Mouse (Mus musculus): ENCODE results near the gene Iffo2. TPM values are rescaled to one million over a fixed set of nuclear protein-coding genes. Genes with fewer than 3 reads are reported as not detected.

Iffo2 gene
- polyA plus RNA-seq, 1 experiment from 2014 or later: 3.5 TPM

GRCm38 (mm10) chr4:139590446-139590845 lies 60.1 kb downstream of the Iffo2 start:
- 28% methylated on average over 4 of the region's 4 CpGs for WGBS
- H3K4me1 ChIP-seq (ENCODE audit: control insufficient read depth, insufficient read depth, low read length): no peaks in the 10 kb centered on the region
- no peak overlapping the region for H3K9ac ChIP-seq (ENCODE audit: low read depth, low read length)
- no peak overlapping the region for H3K27ac ChIP-seq (ENCODE audit: low read length)
- H3K36me3 ChIP-seq (ENCODE audit: control insufficient read depth, insufficient read depth, low read length): no peaks in the 10 kb centered on the region
- no peaks in the 10 kb centered on the region for H3K9me3 ChIP-seq (replicated peaks; ENCODE audit: control insufficient read depth, low read length, poor library complexity, severe bottlenecking)
- no peak overlapping the region for H3K4me3 ChIP-seq (ENCODE audit: low read depth, low read length)
- no peak for ATAC-seq
- H3K27me3 ChIP-seq (ENCODE audit: control insufficient read depth, insufficient read depth, low read depth, low read length): no peaks in the 10 kb centered on the region
- no peak overlapping the region for H3K4me2 ChIP-seq (ENCODE audit: low read length)

GRCm38 (mm10) chr4:139592895-139593294 lies 62.5 kb downstream of the Iffo2 start:
- WGBS: 80% methylated on average over 7 of the region's 7 CpGs
- no peak overlapping the region for H3K4me3 ChIP-seq (ENCODE audit: low read depth, low read length)
- H3K27ac ChIP-seq (ENCODE audit: low read length): no peak overlapping the region
- no peak for ATAC-seq
- no peak overlapping the region for H3K4me2 ChIP-seq (ENCODE audit: low read length)
- peaks cover 23% of the 10 kb centered on the region for H3K4me1 ChIP-seq (ENCODE audit: control insufficient read depth, insufficient read depth, low read length)
- H3K36me3 ChIP-seq (ENCODE audit: control insufficient read depth, insufficient read depth, low read length): no peaks in the 10 kb centered on the region
- H3K9me3 ChIP-seq (replicated peaks; ENCODE audit: control insufficient read depth, low read length, poor library complexity, severe bottlenecking): no peaks in the 10 kb centered on the region
- H3K27me3 ChIP-seq (ENCODE audit: control insufficient read depth, insufficient read depth, low read depth, low read length): no peaks in the 10 kb centered on the region
- no peak overlapping the region for H3K9ac ChIP-seq (ENCODE audit: low read depth, low read length)

GRCm38 (mm10) chr4:139593383-139593782 lies 63.0 kb downstream of the Iffo2 start:
- no peaks in the 10 kb centered on the region for H3K27me3 ChIP-seq (ENCODE audit: control insufficient read depth, insufficient read depth, low read depth, low read length)
- H3K27ac ChIP-seq (ENCODE audit: low read length): no peak overlapping the region
- WGBS: 80% methylated on average over 6 of the region's 6 CpGs
- no peaks in the 10 kb centered on the region for H3K36me3 ChIP-seq (ENCODE audit: control insufficient read depth, insufficient read depth, low read length)
- H3K9ac ChIP-seq (ENCODE audit: low read depth, low read length): no peak overlapping the region
- no peaks in the 10 kb centered on the region for H3K9me3 ChIP-seq (replicated peaks; ENCODE audit: control insufficient read depth, low read length, poor library complexity, severe bottlenecking)
- H3K4me3 ChIP-seq (ENCODE audit: low read depth, low read length): no peak overlapping the region
- no peak for ATAC-seq
- no peak overlapping the region for H3K4me2 ChIP-seq (ENCODE audit: low read length)
- peaks cover 28% of the 10 kb centered on the region for H3K4me1 ChIP-seq (ENCODE audit: control insufficient read depth, insufficient read depth, low read length)

GRCm38 (mm10) chr4:139594062-139594461 lies 63.7 kb downstream of the Iffo2 start:
- Histone ChIP-seq H3K27ac (ENCODE audit: low read length) (no peak overlapping the region), H3K9ac (ENCODE audit: low read depth, low read length) (no peak overlapping the region), H3K27me3 (ENCODE audit: control insufficient read depth, insufficient read depth, low read depth, low read length) (no peaks in the 10 kb centered on the region), H3K36me3 (ENCODE audit: control insufficient read depth, insufficient read depth, low read length) (no peaks in the 10 kb centered on the region), H3K4me1 (ENCODE audit: control insufficient read depth, insufficient read depth, low read length) (peaks cover 34% of the 10 kb centered on the region), H3K9me3 (replicated peaks; ENCODE audit: control insufficient read depth, low read length, poor library complexity, severe bottlenecking) (no peaks in the 10 kb centered on the region), H3K4me2 (ENCODE audit: low read length) (no peak overlapping the region), H3K4me3 (ENCODE audit: low read depth, low read length) (no peak overlapping the region)
- ATAC-seq: no peak
- WGBS: 54% methylated on average over 3 of the region's 3 CpGs

- H3K36me3 ChIP-seq (ENCODE audit: control insufficient read depth, insufficient read depth, low read length): no peaks in the 10 kb centered on the region
- 7% methylated on average over 9 of the region's 9 CpGs for WGBS
- no peak overlapping the region for H3K4me3 ChIP-seq (ENCODE audit: low read depth, low read length)
- H3K9ac ChIP-seq (ENCODE audit: low read depth, low read length): peak overlapping the region; percentile 27
- H3K4me1 ChIP-seq (ENCODE audit: control insufficient read depth, insufficient read depth, low read length): peaks cover 42% of the 10 kb centered on the region
- no peak overlapping the region for H3K27ac ChIP-seq (ENCODE audit: low read length)
- H3K27me3 ChIP-seq (ENCODE audit: control insufficient read depth, insufficient read depth, low read depth, low read length): no peaks in the 10 kb centered on the region
- ATAC-seq: peak; percentile 11; the same call in 1 of the 2 replicates
- no peak overlapping the region for H3K4me2 ChIP-seq (ENCODE audit: low read length)
- H3K9me3 ChIP-seq (replicated peaks; ENCODE audit: control insufficient read depth, low read length, poor library complexity, severe bottlenecking): no peaks in the 10 kb centered on the region
These were observed 66.4 kb downstream of the Iffo2 start for GRCm38 (mm10) chr4:139596715-139597114.

GRCm38 (mm10) chr4:139597286-139598284 lies 67.2 kb downstream of the Iffo2 start:
- Histone ChIP-seq H3K4me2 (ENCODE audit: low read length) (no peak overlapping the region), H3K9ac (ENCODE audit: low read depth, low read length) (peak overlapping the region; percentile 27; the same call in 1 of the 2 replicates), H3K27ac (ENCODE audit: low read length) (peak overlapping the region; percentile 34), H3K9me3 (replicated peaks; ENCODE audit: control insufficient read depth, low read length, poor library complexity, severe bottlenecking) (no peaks in the 10 kb centered on the region), H3K4me1 (ENCODE audit: control insufficient read depth, insufficient read depth, low read length) (peaks cover 42% of the 10 kb centered on the region), H3K4me3 (ENCODE audit: low read depth, low read length) (no peak overlapping the region), H3K36me3 (ENCODE audit: control insufficient read depth, insufficient read depth, low read length) (no peaks in the 10 kb centered on the region), H3K27me3 (ENCODE audit: control insufficient read depth, insufficient read depth, low read depth, low read length) (no peaks in the 10 kb centered on the region)
- 73% methylated on average over 20 of the region's 20 CpGs for WGBS
- ATAC-seq: no peak

- peak overlapping the region; percentile 77 for H3K27ac ChIP-seq (ENCODE audit: low read length)
- ATAC-seq: no peak
- no peaks in the 10 kb centered on the region for H3K9me3 ChIP-seq (replicated peaks; ENCODE audit: control insufficient read depth, low read length, poor library complexity, severe bottlenecking)
- peak overlapping the region; percentile 49 for H3K4me2 ChIP-seq (ENCODE audit: low read length)
- H3K36me3 ChIP-seq (ENCODE audit: control insufficient read depth, insufficient read depth, low read length): no peaks in the 10 kb centered on the region
- H3K27me3 ChIP-seq (ENCODE audit: control insufficient read depth, insufficient read depth, low read depth, low read length): no peaks in the 10 kb centered on the region
- H3K4me3 ChIP-seq (ENCODE audit: low read depth, low read length): no peak overlapping the region
- peaks cover 42% of the 10 kb centered on the region for H3K4me1 ChIP-seq (ENCODE audit: control insufficient read depth, insufficient read depth, low read length)
- WGBS: 36% methylated on average over 13 of the region's 13 CpGs
- no peak overlapping the region; the same call in 1 of the 2 replicates for H3K9ac ChIP-seq (ENCODE audit: low read depth, low read length)
These were observed 68.0 kb downstream of the Iffo2 start for GRCm38 (mm10) chr4:139598356-139598755.

- peaks cover 42% of the 10 kb centered on the region for H3K4me1 ChIP-seq (ENCODE audit: control insufficient read depth, insufficient read depth, low read length)
- WGBS: under 1% methylated on average over 12 of the region's 12 CpGs
- H3K4me2 ChIP-seq (ENCODE audit: low read length): peak overlapping the region; percentile 49
- no peak for ATAC-seq
- H3K27me3 ChIP-seq (ENCODE audit: control insufficient read depth, insufficient read depth, low read depth, low read length): no peaks in the 10 kb centered on the region
- peak overlapping the region; percentile 77 for H3K27ac ChIP-seq (ENCODE audit: low read length)
- 0 out of 2 replicates have a peak overlapping the region, but pooled peaks have one; percentile 17 for H3K4me3 ChIP-seq (ENCODE audit: low read depth, low read length)
- peak overlapping the region; percentile 55 for H3K9ac ChIP-seq (ENCODE audit: low read depth, low read length)
- H3K36me3 ChIP-seq (ENCODE audit: control insufficient read depth, insufficient read depth, low read length): no peaks in the 10 kb centered on the region
- H3K9me3 ChIP-seq (replicated peaks; ENCODE audit: control insufficient read depth, low read length, poor library complexity, severe bottlenecking): no peaks in the 10 kb centered on the region
These were observed 68.7 kb downstream of the Iffo2 start for GRCm38 (mm10) chr4:139598950-139599518.

Data from midbrain, embryonic 16.5 days (tissue).